8 mouse cellular contexts compared by ENCODE assay signal in the genomic region with DNA sequence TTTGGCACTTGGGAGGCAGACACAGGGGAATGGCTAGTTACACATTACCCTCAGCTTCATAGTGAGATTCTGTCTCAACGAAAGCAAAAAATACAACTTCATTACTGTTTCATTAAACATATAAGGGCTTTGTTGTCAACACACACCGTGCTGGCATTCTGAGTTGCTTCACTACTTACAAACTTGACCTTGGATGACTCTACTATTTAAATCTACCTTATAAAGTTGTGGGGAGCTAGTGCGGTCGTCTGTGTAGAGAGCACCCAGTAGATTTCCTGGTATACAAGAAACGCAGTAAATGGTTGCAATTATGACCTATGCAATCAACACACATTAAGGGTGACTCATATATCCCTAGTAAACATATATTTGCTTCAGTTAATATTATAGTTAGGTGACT. TPM values are rescaled to one million over a fixed set of nuclear protein-coding genes. Genes with fewer than 3 reads are reported as not detected.
A peak's percentile ranks its signal among the peaks of the same experiment; 100 is the strongest.
DNase-seq lines count a peak whose midpoint lies in the region; ATAC-seq and TF ChIP-seq lines count a peak whose summit lies in the region.

No protein-coding gene starts in this region.

- no peak for DNase-seq in kidney, postnatal 0 days (ENCODE audit: low spot score)
- no peak for DNase-seq in kidney, postnatal 36 days
- no peak for DNase-seq in hindbrain, embryonic 11.5 days (ENCODE audit: low spot score)
- no peak for DNase-seq in testis, postnatal 14 days (ENCODE audit: low spot score)
- no peak for DNase-seq in right cerebral cortex, postnatal 4 days
- no peak for DNase-seq in embryo, embryonic 9.5 days (ENCODE audit: extremely low spot score)

- no peaks in the 10 kb centered on the region for H3K9me3 ChIP-seq in kidney, postnatal 0 days (replicated peaks; ENCODE audit: low read length)
- no peaks in the 10 kb centered on the region for H3K9me3 ChIP-seq in hindbrain, embryonic 11.5 days (ENCODE audit: control insufficient read depth, low read length)
- H3K9me3 ChIP-seq in midbrain, embryonic 13.5 days = no peaks in the 10 kb centered on the region

- WGBS in kidney, postnatal 0 days = 25% methylated on average over 5 of the region's 5 CpGs
- 30% methylated on average over 5 of the region's 5 CpGs for WGBS in hindbrain, embryonic 11.5 days
- 35% methylated on average over 5 of the region's 5 CpGs for WGBS in midbrain, embryonic 13.5 days

- no peak for TF ChIP-seq CTCF in kidney, postnatal 0 days (IDR thresholded peaks at IDR 0.05; ENCODE audit: low read depth)
- TF ChIP-seq CTCF in bone marrow macrophage, adult 2 months (IDR thresholded peaks at IDR 0.05; ENCODE audit: low read depth, low read length) = no peak

- peak overlapping the region; percentile 95 for H3K9ac ChIP-seq in kidney, postnatal 0 days (ENCODE audit: low read depth, low read length)
- peak overlapping the region; percentile 60 for H3K9ac ChIP-seq in hindbrain, embryonic 11.5 days (ENCODE audit: low read depth, low read length)
- peak overlapping the region; percentile 59 for H3K9ac ChIP-seq in midbrain, embryonic 13.5 days (replicated peaks)

- no peaks in the 10 kb centered on the region for H3K27me3 ChIP-seq in kidney, postnatal 0 days (ENCODE audit: insufficient read depth, low read length)
- no peaks in the 10 kb centered on the region for H3K27me3 ChIP-seq in hindbrain, embryonic 11.5 days (ENCODE audit: control insufficient read depth, insufficient read depth, low read length)
- H3K27me3 ChIP-seq in midbrain, embryonic 13.5 days = no peaks in the 10 kb centered on the region

- no peak for ATAC-seq in kidney, postnatal 0 days (replicated peaks; ENCODE audit: low FRiP score, low read depth)
- ATAC-seq in hindbrain, embryonic 11.5 days (ENCODE audit: low FRiP score) = peak; percentile 47
- ATAC-seq in midbrain, embryonic 13.5 days = peak; percentile 13; the same call in 1 of the 2 replicates

- H3K4me2 ChIP-seq in kidney, postnatal 0 days (ENCODE audit: low read length) = peak overlapping the region; percentile 82
- H3K4me2 ChIP-seq in hindbrain, embryonic 11.5 days (replicated peaks; ENCODE audit: low read depth, low read length) = peak overlapping the region; percentile 43
- peak overlapping the region; percentile 59 for H3K4me2 ChIP-seq in midbrain, embryonic 13.5 days (replicated peaks)

- peak overlapping the region; percentile 99 for H3K4me3 ChIP-seq in kidney, postnatal 0 days (replicated peaks; ENCODE audit: low read depth, low read length)
- H3K4me3 ChIP-seq in bone marrow macrophage, adult 2 months (ENCODE audit: insufficient read depth, low read length) = peak overlapping the region; percentile 60
- peak overlapping the region; percentile 99 for H3K4me3 ChIP-seq in hindbrain, embryonic 11.5 days (ENCODE audit: low read depth, low read length)
- H3K4me3 ChIP-seq in midbrain, embryonic 13.5 days (replicated peaks) = peak overlapping the region; percentile 99

- no peaks in the 10 kb centered on the region for H3K36me3 ChIP-seq in kidney, postnatal 0 days (ENCODE audit: insufficient read depth, low read length)
- no peaks in the 10 kb centered on the region for H3K36me3 ChIP-seq in hindbrain, embryonic 11.5 days (ENCODE audit: control insufficient read depth, insufficient read depth, low read length)
- no peaks in the 10 kb centered on the region for H3K36me3 ChIP-seq in midbrain, embryonic 13.5 days

- peak overlapping the region; percentile 99 for H3K27ac ChIP-seq in kidney, postnatal 0 days
- peak overlapping the region; percentile 50 for H3K27ac ChIP-seq in bone marrow macrophage, adult 2 months (ENCODE audit: insufficient read depth, low read depth, low read length)
- H3K27ac ChIP-seq in hindbrain, embryonic 11.5 days (ENCODE audit: low read depth, low read length) = peak overlapping the region; percentile 67
- peak overlapping the region; percentile 96 for H3K27ac ChIP-seq in midbrain, embryonic 13.5 days

- TF ChIP-seq POLR2A in bone marrow macrophage, adult 2 months (IDR thresholded peaks at IDR 0.05; ENCODE audit: borderline replicate concordance, low read depth, low read length) = no peak

- H3K4me1 ChIP-seq in kidney, postnatal 0 days (replicated peaks; ENCODE audit: insufficient read depth, low read length) = peaks cover 9% of the 10 kb centered on the region; the same call in 1 of the 2 replicates
- peaks cover 11% of the 10 kb centered on the region for H3K4me1 ChIP-seq in bone marrow macrophage, adult 2 months (ENCODE audit: control insufficient read depth, insufficient read depth, low read length)
- H3K4me1 ChIP-seq in hindbrain, embryonic 11.5 days (replicated peaks; ENCODE audit: control insufficient read depth, insufficient read depth, low read length) = no peaks in the 10 kb centered on the region
- H3K4me1 ChIP-seq in midbrain, embryonic 13.5 days (replicated peaks) = peaks cover 29% of the 10 kb centered on the region

RNA-seq across cellular contexts. Expression of gene Nup153, which starts 0.7 kb away (rescaled TPM):
- polyA plus RNA-seq in kidney, postnatal 0 days (2015; fragmentation: Nextera tagmentation; extraction: Ambion mirVana) = 15.3 and 17.7 TPM in 2 replicates
- 33.9 and 37.6 TPM in 2 replicates for polyA plus RNA-seq in bone marrow macrophage, adult 2 months (2012; ENCODE audit: insufficient read depth, insufficient read length, missing spikeins)
- polyA plus RNA-seq in hindbrain, embryonic 11.5 days (2014; fragmentation: Nextera tagmentation; extraction: Ambion mirVana) = 41.9 and 43.3 TPM in 2 replicates
- polyA plus RNA-seq in midbrain, embryonic 13.5 days (2015; fragmentation: Nextera tagmentation; extraction: Ambion mirVana) = 21.9 and 22.4 TPM in 2 replicates

RNA-seq across cellular contexts. Expression of gene Fam8a1, which starts 59.1 kb away (rescaled TPM):
- polyA plus RNA-seq in kidney, postnatal 0 days (2015; fragmentation: Nextera tagmentation; extraction: Ambion mirVana) = 11.1 and 13.3 TPM in 2 replicates
- polyA plus RNA-seq in bone marrow macrophage, adult 2 months (2012; ENCODE audit: insufficient read depth, insufficient read length, missing spikeins) = 16.0 and 17.4 TPM in 2 replicates
- 8.4 and 11.8 TPM in 2 replicates for polyA plus RNA-seq in hindbrain, embryonic 11.5 days (2014; fragmentation: Nextera tagmentation; extraction: Ambion mirVana)
- 18.8 and 22.7 TPM in 2 replicates for polyA plus RNA-seq in midbrain, embryonic 13.5 days (2015; fragmentation: Nextera tagmentation; extraction: Ambion mirVana)
